Mouse (Mus musculus) erythroid progenitor cell, adult 5-6 weeks (primary cell): ENCODE data around the gene Dcp1b. TPM values are rescaled to one million over a fixed set of nuclear protein-coding genes. Genes with fewer than 3 reads are reported as not detected.
"Not testable (repeated sequence)": the region's sequence is repeated elsewhere in the genome, so short reads cannot be mapped to it uniquely, and the experiment has no call there.

ENCODE experiments used
- ATAC-seq: replicated peaks from 2 replicates; pipeline ENCODE4 v1.8.0; 2016; ENCODE audit warnings: moderate number of reproducible peaks, mild to moderate bottlenecking, moderate TSS enrichment, inconsistent platforms; ENCODE audit not compliant: poor library complexity, low FRiP score, severe bottlenecking
- total RNA-seq, 2 experiments: library from RNA; stranded (forward) in 1 of 2; stranded (reverse) in 1 of 2; fragments of 150-400 nt in 1 of 2; fragments of 186-747, 209-891 nt in 1 of 2; gene quantifications; 2 replicates each; pipeline versions ENCODE4 v1.2.3 to v1.2.4; 2015 to 2017; ENCODE audit warnings: low replicate concordance in 2 of 2

The Dcp1b gene
- total RNA-seq, 2 experiments from 2014 or later: 4.0 to 4.2 TPM

GRCm38 (mm10) chr6:119193571-119194154, 18.6 kb downstream of the Dcp1b start:
- no peak for ATAC-seq

DNA sequence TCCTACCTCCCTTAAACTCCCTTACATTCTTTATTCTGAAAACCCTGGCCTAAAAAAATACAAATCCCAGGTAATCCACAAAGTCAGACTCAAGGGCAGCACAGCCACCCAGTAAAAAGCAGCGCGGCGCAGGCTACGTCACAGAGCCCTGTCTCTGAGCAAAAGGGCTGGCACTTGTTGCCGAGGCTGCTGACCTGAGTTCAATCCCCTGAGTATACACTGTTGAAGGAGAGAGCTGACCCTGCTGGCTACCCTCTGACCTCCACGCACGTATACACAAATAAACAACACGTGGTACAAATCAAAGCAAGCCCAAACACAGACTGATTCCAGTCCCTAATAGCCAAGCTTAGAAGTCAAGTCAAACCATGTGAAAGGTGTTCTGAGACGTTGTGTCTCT, 19.1 kb downstream of the Dcp1b start:
- ATAC-seq: no peak

DNA sequence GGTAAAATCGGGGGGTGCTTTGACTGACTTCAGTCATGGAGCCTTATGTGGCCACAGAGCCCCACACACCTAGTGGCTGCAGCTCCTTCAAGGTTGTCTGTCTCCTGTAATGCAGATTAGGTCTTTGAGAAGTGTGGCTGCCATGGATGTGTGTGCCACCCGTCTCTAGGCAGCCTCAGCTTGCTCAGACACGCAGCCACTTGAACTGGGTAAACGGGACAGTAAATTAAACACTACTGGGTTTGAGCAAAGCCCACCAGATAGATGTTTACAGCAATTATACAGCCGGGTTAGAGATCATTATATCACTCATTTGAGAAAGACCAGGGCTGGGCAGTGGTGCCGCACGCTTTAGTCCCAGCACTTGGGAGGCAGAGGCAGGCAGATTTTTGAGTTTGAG, 19.5 kb downstream of the Dcp1b start:
- no peak for ATAC-seq

DNA sequence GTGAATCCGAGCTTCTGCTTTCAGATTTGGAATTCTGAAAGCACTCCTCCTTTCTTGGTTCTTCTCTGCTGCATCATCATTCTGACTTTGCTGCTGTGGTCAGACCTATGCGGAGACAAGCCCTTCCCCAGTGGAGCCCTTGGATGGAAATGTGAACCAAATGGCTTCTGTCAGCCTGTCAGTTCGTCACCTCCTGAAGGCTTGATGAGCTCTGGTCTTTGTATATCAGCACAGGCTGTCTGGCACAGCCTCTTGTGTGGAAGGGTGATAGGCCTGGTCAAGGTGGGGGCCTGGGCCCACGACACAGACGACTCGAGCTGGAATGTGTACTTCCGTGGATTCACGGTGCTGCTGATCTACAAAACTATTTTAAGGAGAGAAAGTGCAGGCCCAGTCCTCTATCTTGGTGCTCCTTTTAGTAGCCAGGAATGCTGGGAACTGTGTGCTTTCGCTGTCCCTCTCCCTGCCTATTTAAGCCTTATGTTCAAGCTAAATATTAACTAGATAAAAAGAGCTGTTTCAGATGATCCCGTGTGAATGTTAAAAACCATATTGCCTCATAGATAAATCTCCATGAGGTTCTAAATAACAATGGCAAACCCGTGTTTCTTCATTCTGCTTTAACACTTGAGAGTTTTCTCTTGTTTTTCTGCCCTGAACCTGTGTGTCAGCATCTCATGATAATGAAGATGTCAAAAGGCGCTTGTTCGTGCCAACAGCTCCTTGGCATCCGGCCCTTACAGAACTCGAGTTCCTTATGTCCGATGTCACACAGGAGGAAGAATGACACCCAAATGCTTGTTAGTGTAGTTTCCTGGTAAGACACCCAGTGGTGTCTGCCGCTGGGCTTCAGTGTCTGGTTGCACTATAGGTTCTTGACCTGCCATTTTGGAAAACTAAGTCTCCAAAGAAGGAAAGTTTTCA, 21.6 kb downstream of the Dcp1b start, which contains the start of gene Cacna1c:
Gene Cacna1c (minus strand): TSS at position 37 of the 924 bp plus-strand sequence.
- no peak for ATAC-seq

- no peak for ATAC-seq
Measured at GRCm38 (mm10) chr6:119198534-119199273, 23.7 kb downstream of the Dcp1b start.

- ATAC-seq: no peak
Measured at GRCm38 (mm10) chr6:119199274-119199879, 24.3 kb downstream of the Dcp1b start.

DNA sequence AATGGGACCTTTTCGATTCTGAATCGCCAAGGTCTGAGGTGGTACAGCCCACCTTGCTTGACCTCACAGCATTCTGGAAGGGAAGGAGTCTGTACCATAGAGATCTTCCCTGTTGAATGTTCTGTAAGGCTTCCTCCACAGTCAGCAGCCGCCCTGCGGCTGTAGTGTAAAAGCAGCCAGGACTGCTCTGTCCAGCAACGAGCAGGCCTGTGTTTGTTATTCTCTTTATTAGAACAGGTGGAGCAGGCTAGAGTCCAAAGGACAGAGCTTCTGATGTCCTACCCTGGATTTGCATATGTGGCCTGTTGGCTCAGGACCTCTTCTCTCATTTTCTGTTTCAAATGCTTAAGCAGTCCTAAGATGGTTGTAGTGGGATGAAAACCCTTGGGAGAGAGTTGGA, 25.3 kb downstream of the Dcp1b start:
- ATAC-seq: no peak

DNA sequence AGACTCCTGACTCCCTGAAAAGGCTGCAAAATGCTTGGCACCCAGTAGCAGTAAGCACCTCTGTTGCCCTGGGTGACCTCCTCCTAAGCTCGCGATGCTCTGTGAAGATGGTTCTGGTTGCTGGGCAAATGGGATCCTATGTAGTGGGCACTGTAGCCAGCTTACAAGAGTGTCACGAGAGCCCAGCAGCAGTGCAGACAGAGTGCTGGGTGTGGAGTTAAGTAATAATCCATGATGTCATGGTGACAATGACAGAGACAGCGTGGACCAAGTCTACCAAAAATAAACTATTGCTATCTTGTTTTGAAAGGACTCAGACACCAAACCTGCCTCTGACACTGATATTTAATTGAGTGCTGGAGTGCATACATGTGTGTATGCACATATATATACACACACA, 26.5 kb downstream of the Dcp1b start:
- no peak for ATAC-seq

- no peak for ATAC-seq
Measured at GRCm38 (mm10) chr6:119204286-119204685, 29.2 kb downstream of the Dcp1b start.

- no peak for ATAC-seq
Measured at GRCm38 (mm10) chr6:119204915-119205314, 29.9 kb downstream of the Dcp1b start.

GRCm38 (mm10) chr6:119206006-119206405, 31.0 kb downstream of the Dcp1b start:
- not testable (repeated sequence) for ATAC-seq

GRCm38 (mm10) chr6:119213375-119213774, 38.3 kb downstream of the Dcp1b start:
- peak; percentile 19; the same call in 1 of the 2 replicates for ATAC-seq

DNA sequence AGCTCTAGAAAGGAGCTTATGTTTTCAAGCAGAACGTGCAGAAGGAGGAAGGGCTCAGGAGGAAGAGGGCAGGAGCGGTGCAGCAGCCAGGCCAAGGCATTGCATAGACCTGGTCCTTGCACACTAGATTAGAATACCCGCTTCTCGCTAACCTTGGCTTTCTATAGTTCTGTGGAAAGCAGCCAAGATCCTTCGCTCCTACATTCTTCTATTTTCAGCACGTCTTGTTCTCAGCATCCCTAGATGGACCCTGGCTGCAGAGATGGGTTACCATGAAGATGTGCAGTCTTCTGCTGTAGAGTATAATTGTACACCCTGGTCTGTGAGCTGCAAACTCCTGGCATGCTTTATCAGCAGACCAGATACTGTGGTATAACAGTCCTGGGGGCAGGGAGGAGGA, 39.1 kb downstream of the Dcp1b start:
- no peak for ATAC-seq

DNA sequence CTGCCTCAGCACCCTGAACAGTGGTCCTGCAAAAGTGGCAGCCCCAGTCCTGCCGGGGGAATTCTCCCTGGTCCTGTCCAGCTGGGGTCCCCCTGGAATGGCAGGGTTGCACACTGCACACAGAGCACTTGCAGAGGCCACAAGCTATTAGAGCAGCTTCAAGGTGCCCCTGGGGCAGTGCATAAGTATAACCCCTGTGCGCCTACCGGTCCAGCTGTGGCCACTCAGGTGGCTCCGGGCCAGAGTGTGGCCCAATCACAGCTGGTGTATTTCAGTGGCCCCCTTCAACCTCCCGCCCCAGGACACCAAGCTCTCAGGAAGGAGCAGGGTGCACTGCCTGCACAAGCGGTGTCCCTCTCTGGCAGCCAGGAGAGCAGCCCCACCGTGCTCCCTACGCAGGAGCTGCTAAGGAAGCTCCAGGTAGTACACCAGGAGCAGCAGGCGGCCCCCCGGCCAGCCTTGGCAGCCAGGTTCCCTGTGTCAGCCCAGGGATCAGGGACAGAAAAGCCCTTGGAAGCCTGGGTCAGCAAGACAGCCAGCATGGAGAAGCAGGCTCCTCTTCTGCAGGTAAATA, 40.1 kb downstream of the Dcp1b start:
- no peak for ATAC-seq

DNA sequence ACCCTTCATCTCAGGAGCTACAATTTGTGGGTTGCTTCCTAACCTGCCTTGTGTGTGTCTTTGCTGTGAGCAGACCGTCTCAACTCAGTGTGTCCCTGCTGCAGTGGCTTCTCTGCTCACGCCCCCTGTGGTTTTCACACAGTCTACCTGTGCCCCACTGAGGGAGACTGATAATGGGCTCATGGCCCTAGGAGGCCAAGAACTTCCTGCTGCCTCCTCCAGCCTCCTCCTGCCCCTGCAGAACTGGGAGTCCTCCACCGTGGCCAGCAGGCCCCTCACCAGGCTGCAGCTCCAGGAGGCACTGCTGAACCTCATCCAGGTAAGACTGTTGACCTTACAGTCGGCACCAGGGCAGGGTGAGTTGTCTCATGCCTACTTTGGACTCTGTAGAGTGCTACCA, 42.6 kb downstream of the Dcp1b start:
- ATAC-seq: no peak

DNA sequence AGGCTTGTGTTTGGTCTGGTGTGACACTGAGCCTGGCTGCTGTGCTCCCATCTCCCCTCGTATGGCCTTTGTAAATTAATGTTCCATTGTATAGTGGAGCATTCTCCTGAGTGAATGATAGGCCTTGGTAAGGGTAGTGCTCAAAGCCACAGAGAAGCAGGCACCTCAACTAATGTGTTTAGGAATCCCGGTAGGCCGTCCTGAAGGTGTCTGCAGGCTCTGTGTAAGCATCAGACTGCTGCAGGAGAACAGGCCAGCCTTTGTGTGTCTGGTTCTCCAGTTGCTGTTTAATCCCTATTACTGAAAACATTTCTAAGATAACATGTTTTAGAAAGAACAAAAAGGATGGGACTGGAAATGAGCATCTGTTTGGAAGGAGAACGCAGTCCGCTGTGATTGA, 43.5 kb downstream of the Dcp1b start:
- no peak for ATAC-seq

DNA sequence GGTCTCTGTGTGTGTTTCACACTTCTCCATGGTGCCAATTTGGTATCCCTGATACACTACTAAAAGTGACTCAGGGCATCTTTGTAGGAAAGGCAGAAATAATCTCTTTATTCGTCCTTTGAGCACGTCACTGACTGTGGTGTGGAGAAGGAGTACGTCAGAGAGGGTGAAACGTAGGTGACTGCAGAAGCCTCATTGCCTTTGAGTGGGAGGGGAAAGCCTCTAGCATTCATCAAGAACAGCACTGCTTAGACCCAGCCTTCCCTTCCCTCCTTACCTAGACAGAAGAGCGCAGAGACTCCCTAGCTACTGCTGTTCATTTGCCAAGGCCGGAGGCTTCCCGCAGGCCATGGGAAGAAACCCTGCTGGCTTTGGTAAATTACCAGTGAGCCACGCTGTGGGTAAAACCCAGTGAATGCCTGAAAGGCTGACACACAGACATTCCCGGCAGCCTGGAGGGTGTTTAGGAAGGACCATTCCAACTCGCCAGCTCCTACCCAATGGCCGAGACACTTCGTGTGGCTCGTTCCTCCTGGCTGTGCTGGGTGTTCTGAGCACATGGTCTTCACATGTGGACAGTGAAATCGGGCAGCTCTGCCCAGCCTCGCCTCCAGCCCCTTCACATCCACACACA, 44.3 kb downstream of the Dcp1b start:
- no peak for ATAC-seq

DNA sequence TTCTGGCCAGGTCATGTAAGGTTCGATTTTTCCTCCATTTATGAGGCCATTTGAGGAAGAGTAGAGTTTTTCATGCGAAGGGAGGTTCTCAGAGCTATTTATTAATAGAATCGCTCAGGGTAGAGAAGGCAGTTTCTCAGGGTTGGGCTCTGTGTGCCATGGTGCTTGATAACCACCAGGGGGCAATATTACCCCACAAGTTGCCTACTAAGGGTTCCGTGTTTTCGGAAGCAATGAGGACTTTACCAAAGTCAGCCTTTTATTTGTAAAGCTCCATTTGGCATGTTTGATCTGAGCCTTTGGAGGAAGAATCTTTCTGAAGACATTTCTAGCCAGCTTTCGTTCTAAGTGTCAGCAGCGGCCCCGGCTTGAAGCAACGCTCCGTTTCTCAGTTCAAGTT, 45.2 kb downstream of the Dcp1b start:
- peak; percentile 57; the same call in 1 of the 2 replicates for ATAC-seq

- ATAC-seq: no peak
Measured at GRCm38 (mm10) chr6:119224451-119225195, 49.6 kb downstream of the Dcp1b start.
